Mouse (Mus musculus) limb, embryonic 12.5 days (tissue): ENCODE data around the gene Map2k5. TPM values are rescaled to one million over a fixed set of nuclear protein-coding genes. Genes with fewer than 3 reads are reported as not detected.

ENCODE experiments used
- ATAC-seq: fragments of 200-750 bp; cut with Nextera tagmentation; 2 replicates; pipeline ENCODE4 v1.8.0; 2017; ENCODE audit warnings: low read depth, moderate TSS enrichment; ENCODE audit not compliant: insufficient number of reproducible peaks, insufficient read depth, low FRiP score, low TSS enrichment
- H3K27ac ChIP-seq: fragments of 300-500 bp; sonication (generic); 2 replicates; pipeline ENCODE4 v1.5.1; 2016; ENCODE audit warnings: mild to moderate bottlenecking, moderate library complexity
- H3K27me3 ChIP-seq: fragments of 300-500 bp; sonication (generic); 2 replicates; pipeline ENCODE4 v1.6.1; 2016; ENCODE audit warnings: mild to moderate bottlenecking, moderate library complexity
- H3K36me3 ChIP-seq: fragments of 300-500 bp; sonication (generic); 2 replicates; pipeline ENCODE4 v1.6.1; 2016; ENCODE audit warnings: mild to moderate bottlenecking, moderate library complexity
- H3K4me1 ChIP-seq: fragments of 300-500 bp; sonication (generic); replicated peaks from 2 replicates; pipeline ENCODE4 v1.6.1; 2016
- H3K4me2 ChIP-seq: fragments of 300-500 bp; sonication (generic); 2 replicates; pipeline ENCODE4 v1.6.1; 2016; ENCODE audit warnings: mild to moderate bottlenecking, moderate library complexity
- H3K4me3 ChIP-seq: fragments of 300-500 bp; sonication (generic); replicated peaks from 2 replicates; pipeline ENCODE4 v1.5.1; 2016; ENCODE audit warnings: mild to moderate bottlenecking
- H3K9ac ChIP-seq: fragments of 300-500 bp; sonication (generic); replicated peaks from 2 replicates; pipeline ENCODE4 v1.6.1; 2016; ENCODE audit warnings: mild to moderate bottlenecking, moderate library complexity
- H3K9me3 ChIP-seq: fragments of 300-500 bp; sonication (generic); 2 replicates; pipeline ENCODE4 v1.6.1; 2016; ENCODE audit warnings: mild to moderate bottlenecking, moderate library complexity
- WGBS: fragments of 180-500 bp; shearing (Covaris S2); methylation state at CpG from one replicate; pipeline ENCODE4 v1.1.7; 2016; 5-methylcytosine and 5-hydroxymethylcytosine counted together
- polyA plus RNA-seq: library from polyadenylated mRNA; unstranded; fragments of >200 nt; fragmentation: Nextera tagmentation; extraction: Ambion mirVana; gene quantifications from 2 replicates; pipeline ENCODE4 v1.2.1, GENCODE M21; 2016

The Map2k5 gene
- polyA plus RNA-seq, 1 experiment from 2014 or later, result 44.5 TPM

- Histone ChIP-seq H3K9ac (no peak overlapping the region), H3K9me3 (no peaks in the 10 kb centered on the region), H3K4me2 (peak overlapping the region; percentile 28), H3K27ac (no peak overlapping the region), H3K4me3 (0 out of 2 replicates have a peak overlapping the region, but pooled peaks have one; percentile 3), H3K27me3 (peaks cover 85% of the 10 kb centered on the region), H3K4me1 (peaks cover 51% of the 10 kb centered on the region), H3K36me3 (no peaks in the 10 kb centered on the region)
- 3% methylated on average over 19 of the region's 19 CpGs for WGBS
- no peak for ATAC-seq
Observed at GRCm38 (mm10) chr9:63136756-63137614, 240.7 kb downstream of the Map2k5 start.

- peaks cover 77% of the 10 kb centered on the region for H3K27me3 ChIP-seq
- no peak for ATAC-seq
- H3K4me2 ChIP-seq, result no peak overlapping the region; the same call in 1 of the 2 replicates
- WGBS, result 7% methylated on average over 8 of the region's 8 CpGs
- H3K36me3 ChIP-seq, result no peaks in the 10 kb centered on the region
- no peak overlapping the region for H3K4me3 ChIP-seq
- H3K9ac ChIP-seq, result no peak overlapping the region
- no peaks in the 10 kb centered on the region for H3K9me3 ChIP-seq
- H3K27ac ChIP-seq, result no peak overlapping the region
- peaks cover 54% of the 10 kb centered on the region for H3K4me1 ChIP-seq
Observed at GRCm38 (mm10) chr9:63136241-63136640, 241.5 kb downstream of the Map2k5 start.

GRCm38 (mm10) chr9:63135801-63136200 lies 241.9 kb downstream of the Map2k5 start:
- peak overlapping the region; percentile 31 for H3K4me3 ChIP-seq

GRCm38 (mm10) chr9:63135356-63135755 lies 242.3 kb downstream of the Map2k5 start:
- Histone ChIP-seq H3K4me1 (peaks cover 57% of the 10 kb centered on the region), H3K27ac (no peak overlapping the region), H3K9ac (no peak overlapping the region), H3K4me2 (peak overlapping the region; percentile 55), H3K9me3 (no peaks in the 10 kb centered on the region), H3K36me3 (no peaks in the 10 kb centered on the region), H3K27me3 (peaks cover 68% of the 10 kb centered on the region), H3K4me3 (peak overlapping the region; percentile 31)
- no peak for ATAC-seq
- WGBS, result 2% methylated on average over 11 of the region's 11 CpGs

More at GRCm38 (mm10) chr9:63135801-63136200, 241.9 kb downstream of the Map2k5 start:
- no peak overlapping the region for H3K27ac ChIP-seq
- H3K9me3 ChIP-seq, result no peaks in the 10 kb centered on the region
- 0% methylated on average over 16 of the region's 16 CpGs for WGBS
- peaks cover 57% of the 10 kb centered on the region for H3K4me1 ChIP-seq
- ATAC-seq, result no peak
- H3K27me3 ChIP-seq, result peaks cover 73% of the 10 kb centered on the region
- peak overlapping the region; percentile 55 for H3K4me2 ChIP-seq
- H3K36me3 ChIP-seq, result no peaks in the 10 kb centered on the region
- H3K9ac ChIP-seq, result no peak overlapping the region

GRCm38 (mm10) chr9:63133659-63134058 lies 244.0 kb downstream of the Map2k5 start:
- WGBS, result 15% methylated on average over 6 of the region's 6 CpGs
- Histone ChIP-seq H3K9me3 (no peaks in the 10 kb centered on the region), H3K27me3 (peaks cover 51% of the 10 kb centered on the region), H3K4me3 (peak overlapping the region; percentile 33), H3K27ac (no peak overlapping the region), H3K9ac (no peak overlapping the region; the same call in 1 of the 2 replicates), H3K36me3 (no peaks in the 10 kb centered on the region), H3K4me1 (peaks cover 51% of the 10 kb centered on the region), H3K4me2 (peak overlapping the region; percentile 66)
- ATAC-seq, result no peak

GRCm38 (mm10) chr9:63132673-63133601 lies 244.8 kb downstream of the Map2k5 start:
- peak overlapping the region; percentile 85 for H3K27ac ChIP-seq
- ATAC-seq, result peak; percentile 96
- peak overlapping the region; percentile 68 for H3K9ac ChIP-seq
- peak overlapping the region; percentile 85 for H3K4me2 ChIP-seq
- H3K4me1 ChIP-seq, result peaks cover 45% of the 10 kb centered on the region
- no peaks in the 10 kb centered on the region for H3K36me3 ChIP-seq
- H3K27me3 ChIP-seq, result peaks cover 44% of the 10 kb centered on the region
- H3K4me3 ChIP-seq, result peak overlapping the region; percentile 56
- 1% methylated on average over 48 of the region's 48 CpGs for WGBS
- H3K9me3 ChIP-seq, result no peaks in the 10 kb centered on the region

GRCm38 (mm10) chr9:63131957-63132602 lies 245.6 kb downstream of the Map2k5 start:
- peaks cover 37% of the 10 kb centered on the region for H3K4me1 ChIP-seq
- ATAC-seq, result peak; percentile 49; the same call in 1 of the 2 replicates
- peak overlapping the region; percentile 56 for H3K4me3 ChIP-seq
- H3K27ac ChIP-seq, result peak overlapping the region; percentile 85
- peak overlapping the region; percentile 85 for H3K4me2 ChIP-seq
- no peaks in the 10 kb centered on the region for H3K36me3 ChIP-seq
- no peaks in the 10 kb centered on the region for H3K9me3 ChIP-seq
- WGBS, result under 1% methylated on average over 28 of the region's 28 CpGs
- peak overlapping the region; percentile 68 for H3K9ac ChIP-seq
- peaks cover 36% of the 10 kb centered on the region for H3K27me3 ChIP-seq

GRCm38 (mm10) chr9:63129641-63130041 lies 248.1 kb downstream of the Map2k5 start:
- Histone ChIP-seq H3K9me3 (no peaks in the 10 kb centered on the region), H3K27ac (no peak overlapping the region), H3K27me3 (peaks cover 14% of the 10 kb centered on the region), H3K4me2 (no peak overlapping the region), H3K4me1 (peaks cover 22% of the 10 kb centered on the region), H3K9ac (no peak overlapping the region), H3K4me3 (no peak overlapping the region), H3K36me3 (no peaks in the 10 kb centered on the region)
- WGBS, result 88% methylated on average over 8 of the region's 8 CpGs
- ATAC-seq, result no peak

- Histone ChIP-seq H3K4me1 (no peaks in the 10 kb centered on the region), H3K9me3 (no peaks in the 10 kb centered on the region), H3K4me2 (peak overlapping the region; percentile 67; the same call in 1 of the 2 replicates), H3K27ac (no peak overlapping the region), H3K9ac (no peak overlapping the region), H3K27me3 (no peaks in the 10 kb centered on the region), H3K36me3 (no peaks in the 10 kb centered on the region), H3K4me3 (no peak overlapping the region)
- no peak for ATAC-seq
- WGBS, result 48% methylated on average over 9 of the region's 9 CpGs
Observed at GRCm38 (mm10) chr9:63124512-63124911, 253.2 kb downstream of the Map2k5 start.

- Histone ChIP-seq H3K27ac (peak overlapping the region; percentile 64), H3K27me3 (no peaks in the 10 kb centered on the region), H3K9ac (peak overlapping the region; percentile 65), H3K4me2 (peak overlapping the region; percentile 67), H3K36me3 (no peaks in the 10 kb centered on the region), H3K9me3 (no peaks in the 10 kb centered on the region), H3K4me3 (peak overlapping the region; percentile 43), H3K4me1 (no peaks in the 10 kb centered on the region)
- WGBS, result 5% methylated on average over 30 of the region's 30 CpGs
- peak; percentile 89 for ATAC-seq
Observed at GRCm38 (mm10) chr9:63123451-63124438, 254.0 kb downstream of the Map2k5 start.
